Mouse (Mus musculus): ENCODE measurements around the gene Lemd2.

DNA sequence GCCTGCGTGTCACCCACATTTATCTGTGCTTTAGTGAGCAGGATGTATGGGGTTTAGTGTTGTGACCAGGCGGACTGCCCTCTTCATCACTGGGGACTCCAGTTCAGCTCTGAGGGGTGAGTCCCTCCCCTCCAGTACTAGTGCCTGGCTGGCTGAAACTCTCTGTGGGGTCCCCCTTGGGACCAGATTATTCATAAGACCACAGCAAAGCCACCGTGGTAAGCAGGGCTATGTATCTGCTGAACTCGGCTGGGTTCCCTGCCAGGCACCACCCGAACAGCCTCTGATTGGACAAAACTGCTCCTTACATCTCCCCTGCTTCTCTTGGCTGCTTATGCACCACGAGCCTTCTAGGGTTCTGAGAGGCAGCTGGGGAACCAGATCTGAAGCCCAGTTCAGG, 14.6 kb upstream of the Lemd2 start:
- no peak for TF ChIP-seq POLR2A (IDR thresholded peaks at IDR 0.05; ENCODE audit: insufficient read depth, low read length)
- no peak for TF ChIP-seq EP300 (IDR thresholded peaks at IDR 0.05; ENCODE audit: insufficient read depth, low read depth, low read length)

All from ES-Bruce4 (cell line).